Mouse (Mus musculus): ENCODE data around the gene Mecr. TPM values are rescaled to one million over a fixed set of nuclear protein-coding genes. Genes with fewer than 3 reads are reported as not detected.

The Mecr gene
- total and polyA plus RNA-seq, 3 experiments = 92.1 to 137 TPM; not detected in 1

GRCm38 (mm10) chr4:131860492-131861340 is 17.4 kb downstream of the Mecr start (continued):
- TF ChIP-seq UBTF (IDR thresholded peaks at IDR 0.05; ENCODE audit: borderline replicate concordance, insufficient read depth, low read depth, low read length) (no peak), CHD2 (IDR thresholded peaks at IDR 0.05; ENCODE audit: low read length) (no peak), ZNF384 (IDR thresholded peaks at IDR 0.05; ENCODE audit: low read depth, low read length) (0 out of 2 replicates have a peak, but pooled peaks have one; percentile 22)

DNA sequence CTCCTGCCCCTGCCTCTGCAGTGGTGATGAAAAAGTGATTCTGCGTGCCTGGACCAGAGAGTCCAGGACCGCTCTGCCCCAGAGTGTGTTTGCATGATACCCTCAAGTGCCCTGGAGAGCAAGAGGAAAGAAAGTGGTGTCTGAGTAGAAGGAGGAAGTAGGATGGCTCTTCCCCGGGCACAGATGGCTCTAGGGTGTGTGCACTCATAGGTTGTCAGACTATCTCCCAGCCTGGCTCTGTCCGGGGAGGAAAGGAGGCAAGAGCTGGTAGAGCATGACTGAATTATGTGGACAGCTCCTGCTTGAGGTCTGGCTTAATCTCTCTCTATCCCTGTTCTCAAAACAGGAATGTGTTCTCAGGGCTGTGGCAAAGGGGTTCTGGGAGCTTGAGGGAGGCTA is 18.1 kb downstream of the Mecr start:
- Histone ChIP-seq H3K4me3 (ENCODE audit: control insufficient read depth in 1 of 2, insufficient read depth in 1 of 2, low read depth in 2 of 2, low read length in 2 of 2) (no peak overlapping the region), H3K27ac (ENCODE audit: control insufficient read depth, low read depth, low read length) (peak overlapping the region; percentile 17; the same call in 1 of the 2 replicates), H3K79me2 (ENCODE audit: control insufficient read depth, insufficient read depth, low read length, poor library complexity) (no peaks in the 10 kb centered on the region), H3K9ac (ENCODE audit: control insufficient read depth, low read depth, low read length, poor library complexity, severe bottlenecking) (no peak overlapping the region), H3K9me3 (replicated peaks; ENCODE audit: insufficient read depth, low read length) (no peaks in the 10 kb centered on the region), H3K4me1 (ENCODE audit: control insufficient read depth in 1 of 2, insufficient read depth in 2 of 2, low read length in 2 of 2) (peaks cover 0 to 10% of the 10 kb centered on the region in 2 experiments; a peak in 2 of 4 replicates), H3K27me3 (ENCODE audit: control insufficient read depth in 1 of 2, insufficient read depth in 2 of 2, low read length in 2 of 2) (no peaks in the 10 kb centered on the region), H3K36me3 (ENCODE audit: control insufficient read depth in 1 of 2, insufficient read depth in 2 of 2, low read length in 2 of 2) (no peaks in the 10 kb centered on the region; a peak in 1 of 4 replicates)
- no peak for TF ChIP-seq ZKSCAN1 (IDR thresholded peaks at IDR 0.05; ENCODE audit: low read depth, low read length)
- TF ChIP-seq E2F4 (IDR thresholded peaks at IDR 0.05; ENCODE audit: borderline replicate concordance, low read depth, low read length) = no peak
- TF ChIP-seq MXI1 (IDR thresholded peaks at IDR 0.05; ENCODE audit: low read depth, low read length) = 0 out of 2 replicates have a peak, but pooled peaks have one; percentile 8
- DNase-seq (ENCODE audit: low read depth, low spot score) = peak; percentile 61

- no peak for DNase-seq (ENCODE audit: low read depth, low spot score)
- H3K9ac ChIP-seq (ENCODE audit: control insufficient read depth, low read depth, low read length, poor library complexity, severe bottlenecking) = peak overlapping the region; percentile 98
- no peaks in the 10 kb centered on the region for H3K27me3 ChIP-seq (ENCODE audit: control insufficient read depth in 1 of 2, insufficient read depth in 2 of 2, low read length in 2 of 2)
- no peaks in the 10 kb centered on the region for H3K9me3 ChIP-seq (replicated peaks; ENCODE audit: insufficient read depth, low read length)
- H3K4me1 ChIP-seq (ENCODE audit: control insufficient read depth in 1 of 2, insufficient read depth in 2 of 2, low read length in 2 of 2) = peaks cover 18 to 30% of the 10 kb centered on the region in 2 experiments
- H3K79me2 ChIP-seq (ENCODE audit: control insufficient read depth, insufficient read depth, low read length, poor library complexity) = peaks cover 48% of the 10 kb centered on the region
- peak overlapping the region; percentile 98 for H3K27ac ChIP-seq (ENCODE audit: control insufficient read depth, low read depth, low read length)
- peaks cover 2 to 43% of the 10 kb centered on the region in 2 experiments; a peak in 3 of 4 replicates for H3K36me3 ChIP-seq (ENCODE audit: control insufficient read depth in 1 of 2, insufficient read depth in 2 of 2, low read length in 2 of 2)
- H3K4me3 ChIP-seq (ENCODE audit: control insufficient read depth in 1 of 2, insufficient read depth in 1 of 2, low read depth in 2 of 2, low read length in 2 of 2) = peak overlapping the region; percentile 86 to 91
- TF ChIP-seq ZMIZ1 (IDR thresholded peaks at IDR 0.05; ENCODE audit: low read depth, low read length) (peak; percentile 76; the same call in 1 of the 2 replicates), CHD2 (IDR thresholded peaks at IDR 0.05; ENCODE audit: low read length) (no peak), MXI1 (IDR thresholded peaks at IDR 0.05; ENCODE audit: low read depth, low read length) (no peak; the same call in none of the 2 replicates), UBTF (IDR thresholded peaks at IDR 0.05; ENCODE audit: borderline replicate concordance, insufficient read depth, low read depth, low read length) (no peak), E2F4 (IDR thresholded peaks at IDR 0.05; ENCODE audit: borderline replicate concordance, low read depth, low read length) (no peak), ZNF384 (IDR thresholded peaks at IDR 0.05; ENCODE audit: low read depth, low read length) (no peak), TAL1 (IDR thresholded peaks at IDR 0.05; ENCODE audit: low read length) (no peak), ZC3H11A (IDR thresholded peaks at IDR 0.05; ENCODE audit: low read depth, low read length) (no peak), HCFC1 (IDR thresholded peaks at IDR 0.05; ENCODE audit: low read depth, low read length) (no peak), RAD21 (IDR thresholded peaks at IDR 0.05; ENCODE audit: low read depth, low read length) (no peak), MYC (IDR thresholded peaks at IDR 0.05; ENCODE audit: low read depth, low read length) (peak; percentile 82), SMC3 (IDR thresholded peaks at IDR 0.05; ENCODE audit: low read depth, low read length) (peak; percentile 4; the same call in 1 of the 2 replicates), CHD1 (IDR thresholded peaks at IDR 0.05; ENCODE audit: low read depth, low read length) (peak; percentile 92), KAT2A (conservative IDR thresholded peaks at IDR 0.05; ENCODE audit: low read depth, low read length) (no peak), ZKSCAN1 (IDR thresholded peaks at IDR 0.05; ENCODE audit: low read depth, low read length) (no peak), ETS1 (IDR thresholded peaks at IDR 0.05; ENCODE audit: low read depth, low read length) (no peak), EP300 (IDR thresholded peaks at IDR 0.05; ENCODE audit: low read depth in 1 of 2, low read length in 2 of 2) (no peak), USF1 (IDR thresholded peaks at IDR 0.05; ENCODE audit: low read depth, low read length) (no peak), MAZ (IDR thresholded peaks at IDR 0.05; ENCODE audit: low read depth, low read length) (no peak), NRF1 (IDR thresholded peaks at IDR 0.05; ENCODE audit: insufficient read depth, low read depth, low read length, poor library complexity, severe bottlenecking) (no peak), POLR2AphosphoS2 (IDR thresholded peaks at IDR 0.05; ENCODE audit: low read length) (no peak), USF2 (IDR thresholded peaks at IDR 0.05; ENCODE audit: borderline replicate concordance in 1 of 2, insufficient read depth in 1 of 2, low read depth in 1 of 2, low read length in 2 of 2) (no peak), SIN3A (IDR thresholded peaks at IDR 0.05; ENCODE audit: low read length) (no peak; the same call in 1 of the 2 replicates), ELF1 (IDR thresholded peaks at IDR 0.05; ENCODE audit: low read depth, low read length) (no peak)
Measured at GRCm38 (mm10) chr4:131872672-131873292, 29.5 kb downstream of the Mecr start.

Data from MEL (cell line).